Mouse (Mus musculus) fat pad, adult 2 months (tissue): ENCODE data around the gene Dop1a.

Experiments used
- DNase-seq: peaks from one replicate; pipeline ENCODE4 v3.0.0-alpha.2; 2011; ENCODE audit warnings: low read depth, low spot score; ENCODE audit errors: extremely low read depth

Dop1a gene

DNA sequence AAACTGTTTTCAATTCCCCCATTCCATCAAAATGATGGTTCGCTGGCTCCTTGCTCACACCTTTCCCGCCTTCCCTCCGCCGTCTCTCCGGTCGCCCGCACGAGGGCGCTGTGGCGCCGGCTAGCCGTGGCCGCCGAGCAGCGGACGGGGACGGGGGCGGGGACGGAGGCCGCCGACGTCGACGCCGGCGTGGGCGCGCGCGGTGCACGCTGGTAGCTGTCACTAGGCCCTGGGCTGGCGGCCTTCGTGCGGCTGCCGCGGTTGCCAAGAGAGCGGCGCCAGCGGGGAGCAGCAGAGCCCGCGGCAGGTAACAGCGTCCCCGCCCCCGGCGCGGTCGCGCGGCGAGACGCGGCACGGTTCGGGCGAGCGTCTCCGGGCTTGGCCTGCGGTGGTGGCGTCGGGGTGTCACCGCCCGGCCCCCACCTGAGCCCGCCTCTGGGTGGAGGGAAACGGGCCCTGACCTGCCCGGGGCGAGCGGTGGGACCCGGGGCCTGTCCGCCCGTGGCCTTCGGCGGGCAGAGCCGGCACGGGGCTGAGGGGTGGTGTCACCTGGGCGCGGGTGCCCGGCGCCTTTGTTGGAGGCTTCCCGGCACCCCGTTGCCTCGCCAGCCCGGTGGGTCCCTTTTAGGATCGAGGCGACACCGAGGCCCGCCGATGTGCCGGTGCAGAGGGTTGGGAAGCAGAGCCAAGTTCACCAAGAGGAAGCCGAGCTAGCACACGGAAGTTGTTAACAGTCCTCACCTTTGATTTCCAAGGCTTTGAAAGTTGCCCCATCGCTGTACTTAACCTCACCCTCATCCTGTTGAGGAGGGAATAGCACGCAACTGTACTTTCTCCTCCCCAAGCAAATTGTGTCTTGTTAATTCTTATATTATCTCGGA, at the start of gene Dop1a:
Dop1a (plus strand) TSS at position 165 of the 881 bp plus-strand sequence.
- peak; percentile 37 for DNase-seq

DNA sequence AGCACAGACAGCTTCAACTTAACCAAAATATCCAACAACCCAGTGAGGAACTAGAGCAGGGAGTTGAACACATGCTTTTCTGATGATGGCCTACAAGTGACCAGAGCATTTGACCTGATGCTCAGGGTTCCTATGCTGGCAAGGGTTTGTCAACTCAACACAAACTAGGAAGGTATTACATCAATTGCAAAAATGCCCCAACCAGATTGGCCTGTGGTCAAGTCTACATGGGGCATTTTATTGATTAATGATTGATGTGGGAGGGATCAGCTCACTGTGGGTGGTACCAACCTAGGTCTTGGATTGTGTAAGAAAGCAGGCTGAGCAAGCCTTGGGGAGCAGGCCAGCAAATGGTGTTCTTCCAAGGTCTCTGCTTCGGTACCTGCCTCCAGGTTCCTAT, 49.0 kb upstream of the Dop1a start:
- DNase-seq, result no peak

DNA sequence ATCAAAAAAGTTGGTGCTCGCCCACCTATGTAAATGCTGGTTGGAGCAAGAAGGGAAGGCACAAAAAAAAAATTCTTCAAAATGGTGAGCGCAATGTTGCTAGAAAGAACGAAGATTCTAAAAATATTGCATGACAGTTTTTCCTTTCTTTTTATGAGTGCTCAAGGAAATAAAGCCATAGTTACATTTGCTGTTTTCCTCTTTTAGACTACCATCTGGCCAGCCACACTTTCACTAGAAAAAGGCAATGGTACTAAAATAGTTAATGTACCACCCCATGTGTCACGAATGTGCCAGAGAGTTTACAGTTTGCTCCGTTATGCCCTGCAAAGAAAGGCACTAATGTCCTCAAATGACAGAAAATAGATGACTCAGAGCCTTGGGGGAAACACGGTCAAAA, 47.6 kb upstream of the Dop1a start:
- DNase-seq, result no peak

DNA sequence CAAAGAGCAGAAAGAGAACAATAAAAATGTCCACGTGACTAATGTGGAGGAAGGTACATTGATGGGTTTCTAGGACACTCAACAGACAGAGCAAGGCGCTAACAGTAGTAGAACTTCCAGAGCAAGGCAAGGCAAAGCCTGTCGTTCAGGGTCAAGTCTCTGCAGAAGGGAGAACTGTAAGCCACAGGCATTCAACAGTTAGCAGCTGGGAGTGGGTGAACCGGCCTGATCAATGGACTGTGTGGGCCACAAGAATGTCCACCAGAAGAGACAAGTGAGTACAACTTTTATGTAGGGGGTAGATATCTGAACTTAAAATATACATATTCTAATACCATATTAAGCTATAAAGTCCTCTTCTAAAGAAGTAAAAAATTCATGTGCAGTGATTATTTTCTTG, 43.6 kb upstream of the Dop1a start:
- no peak for DNase-seq

DNA sequence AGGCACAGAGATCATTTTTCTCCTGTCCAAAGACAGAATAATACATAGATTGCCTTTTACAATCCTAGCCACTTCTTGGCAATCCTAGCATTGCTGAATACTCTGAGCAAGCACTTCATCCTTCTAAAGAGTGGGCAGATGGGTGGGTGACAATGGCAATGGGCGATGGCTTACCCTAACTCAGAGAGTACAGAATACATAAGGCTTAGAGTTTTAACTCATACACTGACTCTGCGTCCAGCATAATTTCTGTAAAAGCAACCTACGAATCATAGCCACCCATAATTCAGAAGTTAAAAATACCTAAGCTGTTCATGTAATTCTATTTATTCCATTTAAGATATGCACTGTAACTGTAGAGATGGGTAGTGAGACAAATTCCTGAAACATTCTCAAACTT, 31.4 kb upstream of the Dop1a start:
- no peak for DNase-seq

DNA sequence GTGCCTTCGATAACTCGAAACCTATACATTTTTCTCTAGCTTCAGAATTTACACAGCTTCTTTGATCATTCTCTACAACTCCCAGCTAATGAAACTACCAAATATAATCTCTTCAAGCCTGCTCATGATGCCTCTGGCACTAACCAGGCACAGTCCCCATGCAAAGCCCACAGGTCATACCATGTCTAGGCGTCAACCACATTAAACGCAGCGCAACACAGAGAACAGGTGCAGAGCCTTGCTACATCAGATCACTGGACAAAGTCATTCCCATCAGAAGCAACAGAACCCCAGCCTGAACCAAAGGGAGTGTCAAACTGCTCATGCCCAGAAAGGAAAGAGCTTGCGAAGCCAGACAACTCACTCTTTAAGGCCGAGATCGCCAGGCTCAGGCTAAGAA, 30.3 kb upstream of the Dop1a start:
- no peak for DNase-seq

DNA sequence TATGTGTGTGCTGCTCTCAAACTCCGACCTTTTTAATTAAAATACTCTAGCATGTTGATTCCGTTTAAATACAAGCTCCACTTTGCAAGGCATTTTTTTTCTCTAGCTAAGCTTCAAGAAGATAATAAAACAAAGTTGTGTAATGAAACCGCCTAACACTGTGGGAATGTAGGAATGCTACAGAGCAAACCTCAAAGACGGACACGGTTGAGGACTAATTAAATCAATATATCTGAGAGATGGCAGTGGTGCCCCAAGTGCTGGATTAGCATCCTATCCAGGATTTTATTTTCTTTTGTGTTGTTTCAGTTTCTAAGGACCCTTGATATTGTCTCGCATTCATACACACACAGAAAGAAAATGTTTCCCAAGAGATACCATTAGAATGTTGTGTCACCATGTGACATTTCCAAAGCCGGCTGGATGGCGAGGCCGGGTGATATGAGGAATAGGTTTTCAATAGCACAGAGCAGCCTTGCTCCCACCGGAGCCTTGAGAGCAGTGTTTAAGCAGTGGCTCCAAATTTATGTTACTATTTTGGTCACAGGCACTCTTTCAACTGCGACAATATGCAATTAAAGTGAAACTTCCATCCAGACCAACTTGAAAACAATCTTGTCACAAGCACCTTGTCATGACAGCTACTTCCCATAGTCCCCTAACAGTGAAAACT, 28.5 kb upstream of the Dop1a start:
- DNase-seq, result no peak

DNA sequence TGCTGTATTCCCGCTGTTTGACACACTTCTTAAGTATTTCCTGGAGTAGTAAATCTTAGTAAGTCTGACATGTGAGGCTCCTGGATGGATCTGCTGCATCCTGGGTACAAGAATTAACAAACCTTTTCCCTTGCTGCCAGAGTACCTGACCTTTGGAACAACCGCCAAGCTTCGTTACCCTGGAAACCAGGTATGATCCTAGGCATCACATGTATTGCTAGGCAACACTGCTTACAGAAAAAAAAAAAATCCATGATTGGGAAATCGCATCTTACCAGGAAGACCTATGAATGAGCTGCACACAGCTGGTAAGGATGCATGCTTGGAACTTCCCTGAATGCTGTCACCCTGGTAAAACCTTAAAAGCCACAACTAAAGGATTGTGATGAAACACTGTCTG, 24.7 kb upstream of the Dop1a start:
- DNase-seq, result no peak

DNA sequence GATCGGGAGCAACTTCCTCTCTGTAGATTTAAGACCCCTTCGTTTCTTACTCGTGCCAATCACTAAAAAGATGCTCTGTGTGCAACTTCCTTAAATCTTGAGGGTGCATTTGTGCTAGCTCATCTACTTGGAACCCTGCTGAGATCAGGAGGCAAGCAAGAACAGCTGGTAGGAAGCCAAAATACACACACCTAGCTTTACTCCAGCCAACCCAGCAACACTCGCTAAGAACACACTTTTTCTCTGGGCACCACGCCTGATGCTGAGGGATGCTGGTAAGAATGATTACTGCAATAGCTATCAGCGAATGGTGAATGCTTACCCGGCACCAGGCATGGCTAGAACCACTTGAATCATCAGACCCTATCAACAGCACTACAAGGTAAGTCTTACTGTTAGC, 20.1 kb upstream of the Dop1a start:
- no peak for DNase-seq

DNA sequence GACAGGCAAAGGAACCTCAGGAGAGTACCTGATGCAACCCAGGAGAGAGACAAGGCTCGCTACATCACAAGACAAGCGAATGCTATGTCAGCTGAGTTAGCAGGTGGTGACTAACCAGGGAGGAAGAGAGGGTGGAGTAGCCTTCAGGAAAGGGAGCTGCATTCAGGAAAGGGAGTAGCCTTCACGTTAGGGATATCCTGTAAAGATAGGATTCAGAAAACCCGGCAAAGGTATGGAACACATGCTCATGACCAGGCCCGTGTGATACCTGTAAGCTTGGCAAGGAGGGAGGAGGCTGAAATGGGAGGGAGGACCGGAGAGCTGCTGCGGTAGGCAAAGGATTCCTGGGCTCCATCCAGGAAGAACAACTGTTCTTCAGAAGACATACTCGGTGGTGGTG, 19.5 kb upstream of the Dop1a start:
- no peak for DNase-seq

DNA sequence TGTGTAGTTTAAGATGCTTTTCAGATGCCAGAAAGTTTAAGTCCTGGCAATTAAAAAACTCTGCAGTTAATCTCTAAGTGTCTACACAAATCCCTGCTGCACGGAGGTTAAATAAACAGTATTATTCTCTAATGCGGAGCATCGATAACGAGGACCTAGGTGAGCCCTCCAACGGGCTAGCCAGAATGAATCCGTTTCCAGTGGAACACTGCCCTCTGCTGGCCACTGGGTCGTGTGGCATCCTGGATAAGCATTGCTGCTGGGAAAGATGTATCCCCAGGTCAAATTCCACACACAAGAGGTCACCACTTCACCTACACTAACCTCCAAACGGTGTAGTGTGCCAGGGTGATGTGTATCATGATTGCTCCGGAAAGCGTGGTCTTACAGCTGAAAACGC, 17.4 kb upstream of the Dop1a start:
- no peak for DNase-seq

DNA sequence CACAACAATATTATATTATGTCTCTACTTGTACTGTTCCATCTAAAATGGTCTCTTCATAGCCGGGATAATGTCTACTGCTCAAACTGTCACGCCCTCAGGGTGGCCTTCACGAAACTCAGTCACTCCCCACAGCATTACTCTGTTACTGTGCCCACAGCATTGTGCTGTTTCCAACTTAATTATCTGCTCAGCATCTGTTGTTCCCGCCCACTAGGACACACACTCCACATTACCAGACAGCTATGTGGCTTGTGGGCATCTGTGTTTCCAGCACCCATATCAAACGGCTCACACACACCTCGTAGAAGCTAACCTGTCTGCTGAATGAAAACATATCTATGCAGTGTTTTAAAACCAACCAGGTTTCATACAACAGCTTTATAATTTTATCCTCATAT, 15.9 kb upstream of the Dop1a start:
- DNase-seq, result no peak

DNA sequence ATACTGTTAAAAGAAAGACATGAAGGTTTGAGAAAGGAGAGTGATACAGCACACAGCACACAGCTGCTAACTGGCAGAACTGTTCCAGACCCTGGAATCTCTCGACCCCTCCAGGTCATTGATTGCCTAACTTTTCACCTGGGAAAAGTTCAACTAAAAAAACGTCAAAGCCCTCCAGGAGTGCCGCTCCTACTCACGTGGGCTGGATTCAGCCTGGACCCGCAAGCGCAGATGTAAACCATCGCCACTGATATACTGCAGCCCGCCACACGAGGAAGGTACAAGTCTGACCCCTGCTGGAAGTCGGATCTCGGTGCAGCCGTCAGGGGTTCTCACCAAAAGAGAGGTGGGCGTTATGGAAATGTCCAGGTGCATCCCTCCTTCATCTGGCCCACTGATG, 15.3 kb upstream of the Dop1a start:
- DNase-seq, result no peak

DNA sequence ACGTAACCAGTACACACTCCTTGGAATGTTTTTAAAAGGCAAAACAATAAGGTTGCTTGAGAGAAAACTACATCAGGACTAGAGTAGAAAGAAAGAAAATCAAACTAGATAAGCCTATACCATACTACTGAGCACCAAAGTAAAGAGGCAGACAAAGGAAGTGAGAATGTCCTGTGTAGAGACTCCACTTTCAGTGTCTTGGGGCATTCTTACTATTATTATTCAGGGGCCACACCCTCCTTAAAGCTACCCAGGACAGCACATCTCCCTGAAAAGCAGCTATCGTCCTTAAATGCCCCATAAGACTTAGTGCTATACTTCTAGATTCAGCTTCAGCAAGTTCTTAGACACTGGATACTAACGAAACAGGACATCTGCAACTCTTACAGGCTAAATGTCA, 13.3 kb upstream of the Dop1a start:
- no peak for DNase-seq

DNA sequence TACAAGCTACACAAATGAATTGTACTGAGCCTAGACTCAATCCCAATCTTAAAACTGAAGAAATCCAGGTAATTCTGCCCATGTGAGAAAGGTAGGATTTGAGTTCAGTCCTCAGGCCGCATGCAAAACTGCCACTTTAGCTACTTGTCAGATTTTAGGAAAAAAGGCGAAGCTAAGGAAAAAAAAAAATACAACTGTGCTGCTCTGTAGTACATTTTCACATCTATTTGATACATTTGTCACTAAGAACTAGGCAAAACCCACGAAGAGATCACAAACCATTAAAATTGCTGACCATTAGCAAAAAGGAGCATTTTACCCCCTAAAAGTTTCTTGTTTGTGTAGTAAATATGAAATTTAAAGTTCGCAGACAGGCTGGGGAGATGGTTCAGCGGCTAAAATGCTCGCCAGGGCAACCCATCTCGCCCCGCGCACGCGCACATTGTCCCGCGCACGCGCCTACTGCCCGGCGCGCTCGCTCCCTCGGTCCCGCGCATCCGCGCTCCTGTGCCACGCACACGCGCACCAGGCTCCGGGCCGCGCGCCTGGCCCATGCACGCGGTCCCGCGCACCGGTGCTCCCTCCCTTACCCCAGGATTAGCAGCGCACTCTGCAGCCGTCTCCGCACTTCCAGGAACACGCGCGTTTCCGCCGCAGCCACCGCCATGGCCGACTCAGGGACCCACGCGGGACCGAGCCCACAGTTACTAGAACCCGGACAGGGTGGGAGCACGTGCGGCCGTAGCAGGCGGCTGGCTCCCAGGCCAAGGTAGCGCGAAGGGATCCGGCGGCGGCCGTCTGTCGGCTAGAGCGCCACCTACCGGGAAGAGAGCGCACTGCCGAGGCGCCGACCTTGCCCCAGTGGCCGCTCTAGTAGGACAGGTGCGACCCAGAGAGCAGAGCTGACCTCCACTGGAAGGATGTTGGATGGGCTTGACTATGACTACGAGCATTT, 2.5 kb upstream of the Dop1a start, which contains the start of gene Ube2cbp:
Ube2cbp (minus strand) TSS at position 800 of the 955 bp plus-strand sequence.
- DNase-seq, result no peak

DNA sequence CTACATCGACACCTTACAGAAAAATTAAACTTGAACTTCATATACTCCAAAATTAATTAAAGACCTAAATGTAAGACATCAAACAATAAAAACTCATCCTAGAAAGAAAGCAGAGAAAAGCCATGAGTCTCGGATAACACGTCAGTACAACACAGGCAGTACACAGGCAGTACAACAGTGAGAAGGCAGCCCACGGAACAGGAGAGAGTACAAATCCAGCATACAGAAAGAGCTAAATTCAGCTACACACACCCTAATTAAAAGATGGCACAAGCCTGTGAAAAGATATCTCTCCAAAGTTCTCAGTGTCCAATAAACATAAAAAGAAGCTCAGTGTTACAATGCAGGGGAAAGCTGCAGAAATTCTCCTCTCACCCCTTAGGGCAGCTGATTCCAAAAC, 9.0 kb downstream of the Dop1a start:
- DNase-seq, result no peak

DNA sequence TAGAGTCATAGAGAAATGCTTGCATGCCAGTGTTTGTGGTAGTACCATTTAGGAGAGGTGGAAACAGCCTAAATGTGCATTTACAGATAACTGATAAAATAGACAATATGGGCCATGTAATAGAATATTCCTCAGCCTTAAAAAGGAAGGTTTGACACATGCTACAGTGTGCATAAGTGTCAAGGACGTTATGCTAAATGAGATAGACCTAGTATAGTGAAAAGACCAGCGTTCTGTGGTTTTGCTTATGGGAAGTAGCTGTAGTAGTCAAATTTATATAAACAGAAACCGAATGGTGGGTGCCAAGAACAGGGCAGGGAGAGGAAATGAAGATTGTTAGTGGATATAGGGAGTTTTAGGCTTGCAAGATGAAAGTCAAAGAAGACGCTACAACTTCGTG, 9.8 kb downstream of the Dop1a start:
- no peak for DNase-seq

DNA sequence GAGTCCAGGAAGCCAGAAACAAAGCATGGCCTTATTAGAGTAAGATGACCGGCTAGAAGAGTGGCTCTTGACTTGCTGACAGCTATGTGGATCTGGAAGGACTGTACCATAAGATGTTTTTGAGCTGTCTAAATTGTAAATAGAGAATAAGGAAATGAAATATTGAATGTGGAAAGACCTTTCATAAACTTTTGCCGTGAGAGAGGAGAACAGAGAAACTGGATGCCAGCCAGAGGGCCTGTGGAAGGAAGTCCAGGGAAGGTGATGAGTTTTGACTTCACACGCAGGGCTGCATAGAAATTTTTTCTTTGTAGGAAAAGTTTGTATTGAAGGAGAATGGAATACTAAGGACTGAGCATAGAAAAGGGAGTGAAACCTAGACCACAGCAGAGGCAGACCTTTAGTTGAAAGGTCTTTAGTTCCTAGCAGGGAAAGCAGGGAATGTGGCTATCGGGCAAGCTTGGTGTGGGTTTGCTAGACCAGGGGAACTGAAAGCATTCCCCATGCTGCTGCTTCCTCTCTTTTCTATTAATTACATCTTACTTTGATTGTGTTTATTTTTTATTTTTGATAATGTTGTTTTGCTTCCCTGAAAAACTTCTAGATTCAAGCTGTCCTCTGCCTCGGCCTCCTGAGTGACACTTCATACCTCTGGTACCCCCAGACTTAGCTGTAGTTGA, 11.6 kb downstream of the Dop1a start:
- DNase-seq, result no peak

DNA sequence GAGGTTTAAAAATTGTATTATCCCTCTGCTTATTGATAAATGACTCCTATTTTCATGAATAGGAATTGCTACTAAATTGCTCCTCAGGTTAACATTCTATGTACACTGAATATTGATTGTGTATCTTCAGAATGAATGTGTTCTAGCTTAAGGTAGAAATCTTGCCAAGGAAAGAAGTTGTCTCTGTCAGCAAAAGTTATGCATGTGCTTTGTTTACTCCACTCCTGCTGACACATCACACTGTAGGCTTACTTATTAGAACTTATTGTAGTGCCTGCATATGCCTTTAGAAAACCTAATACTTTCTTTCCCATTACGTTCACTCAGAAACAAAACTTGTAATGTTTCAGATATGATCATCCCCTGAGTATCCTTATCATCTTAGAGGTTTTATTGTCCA, 15.3 kb downstream of the Dop1a start:
- no peak for DNase-seq

DNA sequence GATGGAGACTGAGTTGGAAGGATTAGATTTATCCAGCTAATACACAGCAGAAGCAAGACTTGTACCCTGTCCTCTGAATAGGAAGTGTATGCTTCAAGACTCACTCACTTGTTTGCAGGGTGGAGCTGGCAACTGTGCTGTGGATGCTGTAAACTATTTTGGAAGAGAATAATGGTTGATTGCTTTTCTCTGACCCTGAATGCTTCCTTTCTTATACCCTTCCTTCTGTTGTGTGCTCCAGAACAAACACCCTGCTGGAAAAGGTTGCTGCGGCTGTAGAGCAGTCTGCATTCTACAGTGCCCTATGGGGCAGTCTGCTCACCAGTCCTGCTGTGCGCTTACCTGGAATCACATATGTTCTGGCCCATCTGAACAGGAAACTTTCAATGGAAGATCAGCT, 24.8 kb downstream of the Dop1a start:
- DNase-seq, result no peak

DNA sequence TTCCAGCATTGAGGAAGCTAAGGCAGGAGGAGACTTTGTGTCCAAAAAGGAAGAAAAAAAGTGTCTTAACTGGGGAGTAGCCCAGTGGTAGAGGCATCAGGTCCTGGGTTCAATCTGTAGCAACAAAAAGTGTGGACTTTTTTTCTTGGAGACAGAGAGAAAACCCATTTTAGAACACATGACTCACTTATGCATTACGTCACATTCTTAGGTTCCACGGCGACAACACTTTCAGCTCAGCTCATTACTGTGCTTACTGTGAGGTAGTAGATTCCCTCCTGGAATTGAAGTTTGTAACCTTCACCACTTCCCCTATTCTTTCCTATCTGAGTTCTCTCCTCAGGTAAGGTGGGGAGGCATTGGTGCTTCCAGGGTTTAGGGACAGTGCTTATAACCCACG, 29.3 kb downstream of the Dop1a start:
- no peak for DNase-seq
